ENCODE assay signal across 21 mouse cellular contexts in genomic region chr3:37373712-37374111, GRCm38 (mm10). TPM values are rescaled to one million over a fixed set of nuclear protein-coding genes. Genes with fewer than 3 reads are reported as not detected.
DNase-seq lines count a peak whose midpoint lies in the region; ATAC-seq and TF ChIP-seq lines count a peak whose summit lies in the region.
"Had no signal": no experiment of that assay in that cellular context is flagged by ENCODE, and none has a peak within 500 bp of the region (broad histone marks: within the 10 kb centered on the region; RNA-seq: fewer than 3 reads in every experiment).

No protein-coding gene starts in this region.

- H3K9ac ChIP-seq in lung, postnatal 0 days (replicated peaks; ENCODE audit: low read depth) = no peak overlapping the region
- H3K9ac ChIP-seq in embryonic facial prominence, embryonic 15.5 days = no peak overlapping the region
- no peak overlapping the region for H3K9ac ChIP-seq in liver, embryonic 11.5 days (ENCODE audit: low read depth, low read length)
- H3K9ac ChIP-seq: forebrain, embryonic 12.5 days; hindbrain, embryonic 14.5 days; liver, embryonic 12.5 days had no signal

- H3K9me3 ChIP-seq in lung, postnatal 0 days (ENCODE audit: low read length) = no peaks in the 10 kb centered on the region
- no peaks in the 10 kb centered on the region for H3K9me3 ChIP-seq in embryonic facial prominence, embryonic 15.5 days (replicated peaks)
- no peaks in the 10 kb centered on the region for H3K9me3 ChIP-seq in liver, embryonic 11.5 days (ENCODE audit: control insufficient read depth, low read length)
- H3K9me3 ChIP-seq: forebrain, embryonic 12.5 days; liver, embryonic 12.5 days had no signal

- no peak for TF ChIP-seq CTCF in kidney, adult 2 months (conservative IDR thresholded peaks at IDR 0.05; ENCODE audit: insufficient read depth, insufficient read length, low read depth, low read length)
- no peak for TF ChIP-seq CTCF in lung, postnatal 0 days (IDR thresholded peaks at IDR 0.05)

- no peaks in the 10 kb centered on the region for H3K4me1 ChIP-seq in kidney, adult 2 months (ENCODE audit: control insufficient read depth, insufficient read depth, low read length)
- H3K4me1 ChIP-seq in lung, postnatal 0 days (ENCODE audit: insufficient read depth, low read depth, low read length) = no peaks in the 10 kb centered on the region
- peaks cover 15% of the 10 kb centered on the region; the same call in 1 of the 2 replicates for H3K4me1 ChIP-seq in embryonic facial prominence, embryonic 15.5 days
- H3K4me1 ChIP-seq in liver, embryonic 11.5 days (replicated peaks; ENCODE audit: control insufficient read depth, insufficient read depth, low read length) = no peaks in the 10 kb centered on the region
- H3K4me1 ChIP-seq: forebrain, embryonic 12.5 days; liver, embryonic 12.5 days had no signal

- no peak for TF ChIP-seq POLR2A in kidney, adult 2 months (IDR thresholded peaks at IDR 0.05; ENCODE audit: low read depth, low read length)

- no peak overlapping the region for H3K4me3 ChIP-seq in kidney, adult 2 months (ENCODE audit: insufficient read depth, low read depth, low read length)
- H3K4me3 ChIP-seq in lung, postnatal 0 days (ENCODE audit: low read depth, low read length) = no peak overlapping the region
- no peak overlapping the region for H3K4me3 ChIP-seq in embryonic facial prominence, embryonic 15.5 days (replicated peaks)
- H3K4me3 ChIP-seq in liver, embryonic 11.5 days (ENCODE audit: low read depth, low read length) = no peak overlapping the region
- H3K4me3 ChIP-seq: erythroblast, embryonic 14.5 days; forebrain, embryonic 12.5 days; left cerebral cortex, adult 2 months; liver, embryonic 12.5 days had no signal

- peak overlapping the region; percentile 15 for H3K27ac ChIP-seq in kidney, adult 2 months (ENCODE audit: insufficient read depth, low read depth, low read length)
- H3K27ac ChIP-seq in lung, postnatal 0 days (ENCODE audit: low read length) = no peak overlapping the region
- peak overlapping the region; percentile 76 for H3K27ac ChIP-seq in embryonic facial prominence, embryonic 15.5 days (replicated peaks)
- no peak overlapping the region for H3K27ac ChIP-seq in liver, embryonic 11.5 days (ENCODE audit: low read depth, low read length)
- H3K27ac ChIP-seq: forebrain, embryonic 12.5 days; hindbrain, embryonic 14.5 days; left cerebral cortex, adult 2 months; liver, embryonic 12.5 days had no signal

- H3K27me3 ChIP-seq in kidney, adult 2 months (replicated peaks; ENCODE audit: control insufficient read depth, insufficient read depth, low read length) = no peaks in the 10 kb centered on the region
- H3K27me3 ChIP-seq in lung, postnatal 0 days (replicated peaks; ENCODE audit: insufficient read depth, low read length) = no peaks in the 10 kb centered on the region
- H3K27me3 ChIP-seq in embryonic facial prominence, embryonic 15.5 days = no peaks in the 10 kb centered on the region
- no peaks in the 10 kb centered on the region for H3K27me3 ChIP-seq in liver, embryonic 11.5 days (replicated peaks; ENCODE audit: control insufficient read depth, insufficient read depth, low read length)
- H3K27me3 ChIP-seq: forebrain, embryonic 12.5 days; liver, embryonic 12.5 days had no signal

- DNase-seq in kidney, adult 2 months = peak; percentile 29
- DNase-seq in kidney, adult 11 months = no peak
- DNase-seq in lung, postnatal 0 days (ENCODE audit: low spot score) = peak; percentile 34
- DNase-seq in lung, adult 18-20 months = no peak
- peak; percentile 19 to 38 for DNase-seq in kidney, postnatal 25 days
- DNase-seq in liver, embryonic 11.5 days (ENCODE audit: low spot score) = no peak
- DNase-seq in neural tube, embryonic 10.5 days (ENCODE audit: extremely low spot score, low spot score) = no peak
- DNase-seq: cerebellum, adult 11 months; cerebellum, adult 9-11 months; heart, postnatal 36 days; lung, adult 2 months; thymus, postnatal 14 days had no signal

- ATAC-seq in lung, postnatal 0 days = no peak
- no peak for ATAC-seq in embryonic facial prominence, embryonic 15.5 days (ENCODE audit: insufficient number of reproducible peaks, low FRiP score, low TSS enrichment, low read depth)
- no peak for ATAC-seq in liver, embryonic 11.5 days (replicated peaks; ENCODE audit: low FRiP score)
- ATAC-seq: CD4-positive, CD25-positive, alpha-beta regulatory T cell, adult 4 months; inflammation-experienced regulatory T-cells, adult 6 months; liver, embryonic 12.5 days had no signal

- 76% methylated on average over 11 of the region's 11 CpGs for WGBS in kidney, adult 2 months
- 70% methylated on average over 11 of the region's 11 CpGs for WGBS in lung, postnatal 0 days
- WGBS in embryonic facial prominence, embryonic 15.5 days = 67% methylated on average over 11 of the region's 11 CpGs
- WGBS in liver, embryonic 11.5 days = 87% methylated on average over 11 of the region's 11 CpGs

- no peak overlapping the region for H3K4me2 ChIP-seq in lung, postnatal 0 days (replicated peaks; ENCODE audit: low read depth, low read length)
- H3K4me2 ChIP-seq in embryonic facial prominence, embryonic 15.5 days (replicated peaks) = no peak overlapping the region
- no peak overlapping the region for H3K4me2 ChIP-seq in liver, embryonic 11.5 days
- H3K4me2 ChIP-seq: forebrain, embryonic 12.5 days; hindbrain, embryonic 14.5 days; liver, embryonic 12.5 days; midbrain, embryonic 11.5 days had no signal

- H3K36me3 ChIP-seq in kidney, adult 2 months (ENCODE audit: control insufficient read depth, insufficient read depth, low read length) = no peaks in the 10 kb centered on the region
- no peaks in the 10 kb centered on the region for H3K36me3 ChIP-seq in lung, postnatal 0 days (ENCODE audit: insufficient read depth, low read length)
- H3K36me3 ChIP-seq in embryonic facial prominence, embryonic 15.5 days = no peaks in the 10 kb centered on the region
- H3K36me3 ChIP-seq in liver, embryonic 11.5 days (ENCODE audit: control insufficient read depth, insufficient read depth, low read length) = no peaks in the 10 kb centered on the region
- H3K36me3 ChIP-seq: forebrain, embryonic 12.5 days; liver, embryonic 12.5 days had no signal

- no peak for TF ChIP-seq EP300 in lung, postnatal 0 days (IDR thresholded peaks at IDR 0.05)

RNA-seq across cellular contexts. Expression of gene Fgf2, which starts 25.6 kb away (rescaled TPM):
- polyA plus RNA-seq in kidney, adult 2 months (2012; rRNA removed) = 0.78 and 0.79 TPM in 2 replicates
- 1.5 and 2.1 TPM in 2 replicates for polyA plus RNA-seq in lung, postnatal 0 days (2015; fragmentation: Nextera tagmentation; extraction: Ambion mirVana)
- 4.8 and 5.4 TPM in 2 replicates for polyA plus RNA-seq in embryonic facial prominence, embryonic 15.5 days (2015; fragmentation: Nextera tagmentation; extraction: Ambion mirVana)
- polyA plus RNA-seq in liver, embryonic 11.5 days (2014; fragmentation: Nextera tagmentation; extraction: Ambion mirVana) = 0.26 and 0.44 TPM in 2 replicates
- polyA plus RNA-seq: erythroblast, embryonic 14.5 days had no signal

RNA-seq across cellular contexts. Expression of gene Spata5, which starts 46.0 kb away (rescaled TPM):
- polyA plus RNA-seq in kidney, adult 2 months (2012; rRNA removed) = 2.0 and 2.7 TPM in 2 replicates
- 13.1 and 17.2 TPM in 2 replicates for polyA plus RNA-seq in lung, postnatal 0 days (2015; fragmentation: Nextera tagmentation; extraction: Ambion mirVana)
- polyA plus RNA-seq in embryonic facial prominence, embryonic 15.5 days (2015; fragmentation: Nextera tagmentation; extraction: Ambion mirVana) = 34.7 and 38.9 TPM in 2 replicates
- polyA plus RNA-seq in liver, embryonic 11.5 days (2014; fragmentation: Nextera tagmentation; extraction: Ambion mirVana) = 41.2 and 52.8 TPM in 2 replicates

RNA-seq across cellular contexts. Expression of gene Nudt6, which starts 46.3 kb away (rescaled TPM):
- 26.0 and 32.4 TPM in 2 replicates for polyA plus RNA-seq in kidney, adult 2 months (2012; rRNA removed)
- 7.3 and 8.8 TPM in 2 replicates for polyA plus RNA-seq in lung, postnatal 0 days (2015; fragmentation: Nextera tagmentation; extraction: Ambion mirVana)
- 4.9 and 6.2 TPM in 2 replicates for polyA plus RNA-seq in embryonic facial prominence, embryonic 15.5 days (2015; fragmentation: Nextera tagmentation; extraction: Ambion mirVana)
- 8.5 and 11.5 TPM in 2 replicates for polyA plus RNA-seq in liver, embryonic 11.5 days (2014; fragmentation: Nextera tagmentation; extraction: Ambion mirVana)

Comparison
In these comparisons a context has a peak if more than half of its experiments do, and no peak if none do; other contexts are left out.
1. DNase-seq: peak in kidney, adult 2 months (single experiment), lung, postnatal 0 days (single experiment) and kidney, postnatal 25 days (2 of 2); none in kidney, adult 11 months (single experiment), lung, adult 18-20 months (0 of 2), liver, embryonic 11.5 days (single experiment) and neural tube, embryonic 10.5 days (single experiment).
2. H3K27ac ChIP-seq: peak in kidney, adult 2 months (single experiment) and embryonic facial prominence, embryonic 15.5 days (single experiment); none in lung, postnatal 0 days (single experiment) and liver, embryonic 11.5 days (single experiment).